Mouse (Mus musculus) heart, postnatal 10 days (tissue): ENCODE measurements around the gene Pik3r6. TPM values are rescaled to one million over a fixed set of nuclear protein-coding genes. Genes with fewer than 3 reads are reported as not detected.
A peak's percentile ranks its signal among the peaks of the same experiment; 100 is the strongest.

Source experiments
- DNase-seq, 2 experiments: peaks; one replicate each; pipeline ENCODE4 v3.0.0; 2021
- intact Hi-C: fragments of 180-260 bp; cut with DNase I; formaldehyde crosslinking; loops from one replicate; pipeline ENCODE4 v1.15.1; 2025
- total RNA-seq, 2 experiments: library from RNA; stranded (reverse); gene quantifications; 2 replicates each; pipeline ENCODE4 v1.2.3; 2021

The Pik3r6 gene
- total RNA-seq, 2 experiments from 2014 or later, result 7.4 to 9.6 TPM

GRCm38 (mm10) chr11:68565032-68565429 is 62.2 kb downstream of the Pik3r6 start:
- DNase-seq, result no peak
- intact Hi-C loops, result loop anchor here (5.0 to 10.0 kb wide), 2 partner anchors 162 to 310 kb away; partner anchors contain the start of gene Ndel1

- intact Hi-C loops, result loop anchor here (2.0 to 10.0 kb wide), 3 partner anchors 161 to 308 kb away; partner anchors contain the start of gene Ndel1
- DNase-seq, result peak; percentile 79 to 88
These were observed 63.7 kb downstream of the Pik3r6 start for GRCm38 (mm10) chr11:68566447-68567059.

GRCm38 (mm10) chr11:68570861-68571260 is 68.0 kb downstream of the Pik3r6 start:
- no peak for DNase-seq
- intact Hi-C loops, result no loop called here

GRCm38 (mm10) chr11:68577076-68577475 is 74.3 kb downstream of the Pik3r6 start:
- DNase-seq, result no peak
- intact Hi-C loops, result no loop called here

- intact Hi-C loops, result no loop called here
- DNase-seq, result peak; percentile 55 to 67
These were observed 76.7 kb downstream of the Pik3r6 start for GRCm38 (mm10) chr11:68579462-68579881.

- DNase-seq, result no peak
- intact Hi-C loops, result loop anchor here (10.0 kb wide), 1 partner anchor 114 kb away; the partner anchor contains the start of gene Myh10
These were observed 77.7 kb downstream of the Pik3r6 start for GRCm38 (mm10) chr11:68580566-68580965.

GRCm38 (mm10) chr11:68583225-68583624 is 80.4 kb downstream of the Pik3r6 start:
- intact Hi-C loops, result loop anchor here (10.0 kb wide), 1 partner anchor 112 kb away; the partner anchor contains the start of gene Myh10
- DNase-seq, result no peak

- peak; percentile 55 to 59 for DNase-seq
- intact Hi-C loops, result loop anchor here (10.0 kb wide), 1 partner anchor 111 kb away; the partner anchor contains the start of gene Myh10
These were observed 81.2 kb downstream of the Pik3r6 start for GRCm38 (mm10) chr11:68583906-68584480.

- DNase-seq, result peak; percentile 40 to 47
- intact Hi-C loops, result loop anchor here (2.0 to 10.0 kb wide), 3 partner anchors 109 to 221 kb away; partner anchors contain the start of gene Myh10
These were observed 83.1 kb downstream of the Pik3r6 start for GRCm38 (mm10) chr11:68585890-68586289.

GRCm38 (mm10) chr11:68586721-68587120 is 83.9 kb downstream of the Pik3r6 start, which contains the start of gene Ccdc42:
Gene Ccdc42, plus strand, starts transcription at chr11:68587021.
- intact Hi-C loops, result loop anchor here (2.0 to 10.0 kb wide), 3 partner anchors 108 to 220 kb away; partner anchors contain the start of gene Myh10
- no peak for DNase-seq

- DNase-seq, result peak; percentile 87 to 91
- intact Hi-C loops, result loop anchor here (5.0 to 10.0 kb wide), 2 partner anchors 106 to 133 kb away; partner anchors contain the start of gene Myh10
These were observed 86.4 kb downstream of the Pik3r6 start for GRCm38 (mm10) chr11:68589055-68589809.

- intact Hi-C loops, result no loop called here
- no peak for DNase-seq
These were observed 88.9 kb downstream of the Pik3r6 start for GRCm38 (mm10) chr11:68591708-68592107.

GRCm38 (mm10) chr11:68593247-68593646 is 90.4 kb downstream of the Pik3r6 start:
- intact Hi-C loops, result no loop called here
- DNase-seq, result no peak

GRCm38 (mm10) chr11:68597912-68598311 is 95.1 kb downstream of the Pik3r6 start:
- no peak for DNase-seq
- intact Hi-C loops, result no loop called here

GRCm38 (mm10) chr11:68600551-68601021 is 97.8 kb downstream of the Pik3r6 start:
- intact Hi-C loops, result no loop called here
- DNase-seq, result peak; percentile 47 to 51

- peak; percentile 60 to 64 for DNase-seq
- intact Hi-C loops, result no loop called here
These were observed 98.7 kb downstream of the Pik3r6 start for GRCm38 (mm10) chr11:68601486-68601991.
